Mouse (Mus musculus): ENCODE results near the gene Cyp2b9.
"Not testable (repeated sequence)": the region's sequence is repeated elsewhere in the genome, so short reads cannot be mapped to it uniquely, and the experiment has no call there.

Cyp2b9 gene

DNA sequence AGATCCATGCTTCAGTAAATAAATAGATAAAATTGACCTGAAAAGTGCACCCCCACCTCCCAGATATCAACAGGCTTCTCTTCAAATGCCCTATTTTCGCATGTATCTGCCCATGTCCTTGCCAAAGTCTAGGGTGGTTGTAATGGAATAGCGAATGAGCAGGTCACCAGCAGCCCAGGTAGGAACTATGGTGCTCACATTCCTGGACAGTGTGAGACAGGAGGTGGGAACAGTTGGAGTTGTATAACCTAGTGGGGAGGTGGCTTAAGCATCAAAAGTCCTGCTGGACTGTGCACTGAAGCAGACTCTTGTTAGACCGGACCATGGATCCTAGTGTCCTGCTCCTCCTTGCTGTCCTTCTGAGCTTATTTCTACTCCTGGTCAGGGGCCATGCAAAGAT lies at the start of gene Cyp2b9:
Gene Cyp2b9, plus strand, starts transcription at position 301 of the 400 bp plus-strand sequence.
- not testable (repeated sequence) for DNase-seq

DNA sequence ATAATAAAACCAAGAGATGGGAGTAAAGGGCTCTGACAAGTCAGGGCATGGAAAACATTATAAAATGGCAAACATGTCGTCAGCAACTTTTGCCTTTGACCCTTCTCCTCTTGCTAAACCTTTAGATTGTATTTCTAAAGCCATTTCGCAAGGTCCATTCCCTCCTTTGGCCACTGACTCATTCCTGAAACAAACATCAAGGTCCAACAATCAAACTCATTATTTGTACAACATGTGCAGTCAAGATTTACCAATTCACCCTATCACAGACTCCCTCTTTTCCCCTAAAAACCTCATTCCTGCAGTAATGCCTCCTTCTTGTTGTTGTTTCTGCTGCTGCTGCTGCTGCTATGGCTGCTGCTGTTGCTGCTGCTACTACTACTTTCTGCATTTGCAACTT lies 33.6 kb upstream of the Cyp2b9 start:
- DNase-seq = not testable (repeated sequence)

DNA sequence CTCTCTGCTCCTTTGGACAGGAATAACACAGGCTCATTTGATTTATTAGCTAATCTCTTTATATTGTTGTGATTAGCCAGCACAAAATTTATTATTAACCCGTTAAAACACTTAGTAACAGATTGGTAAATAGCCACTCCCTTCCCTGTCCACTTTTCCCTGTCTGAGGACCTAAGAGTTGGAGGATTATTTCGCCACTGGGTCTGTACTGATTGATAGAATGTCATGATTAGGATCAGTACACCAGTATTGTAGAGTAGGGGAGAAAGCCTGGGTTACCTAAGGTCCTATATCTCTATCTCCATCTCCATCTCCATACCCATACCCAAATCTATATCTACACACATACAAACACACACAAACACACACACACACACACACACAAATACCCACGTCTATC lies 29.6 kb upstream of the Cyp2b9 start:
- DNase-seq = not testable (repeated sequence)

DNA sequence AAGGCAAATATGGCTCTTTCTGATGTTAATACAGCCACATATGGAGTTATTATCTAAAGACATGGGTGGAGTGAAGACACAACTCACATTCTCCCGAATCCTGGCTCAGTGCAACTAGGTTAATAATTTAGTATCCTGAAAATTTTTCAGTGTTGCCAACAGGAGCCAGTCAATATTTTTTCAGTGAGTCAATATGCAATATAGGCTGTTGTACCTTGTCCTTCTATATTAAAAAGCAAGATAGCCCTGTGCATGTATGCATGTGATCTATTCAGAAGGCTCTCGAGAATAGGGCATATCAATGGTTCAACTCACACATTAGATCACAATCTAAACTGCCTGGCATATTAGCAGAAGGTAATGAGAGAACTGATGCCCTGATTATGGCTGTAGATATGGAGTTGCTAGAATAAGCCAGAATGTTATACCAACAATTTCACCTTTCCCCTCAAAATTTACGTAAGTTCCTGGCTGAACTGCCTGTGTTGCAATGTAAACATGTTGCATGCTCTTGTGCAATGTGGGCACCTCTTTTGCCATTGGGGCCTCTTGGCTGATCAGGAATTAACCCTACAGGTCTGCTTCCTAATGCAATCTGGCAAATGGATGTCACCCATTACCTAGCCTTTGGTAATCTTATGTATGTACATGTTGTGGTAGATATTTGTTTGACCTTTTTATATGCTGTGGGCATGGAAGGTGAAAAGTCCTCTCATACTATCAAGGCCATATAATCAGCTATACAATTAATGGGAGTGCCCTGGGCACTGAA lies 4.3 kb upstream of the Cyp2b9 start:
- DNase-seq = not testable (repeated sequence)

DNA sequence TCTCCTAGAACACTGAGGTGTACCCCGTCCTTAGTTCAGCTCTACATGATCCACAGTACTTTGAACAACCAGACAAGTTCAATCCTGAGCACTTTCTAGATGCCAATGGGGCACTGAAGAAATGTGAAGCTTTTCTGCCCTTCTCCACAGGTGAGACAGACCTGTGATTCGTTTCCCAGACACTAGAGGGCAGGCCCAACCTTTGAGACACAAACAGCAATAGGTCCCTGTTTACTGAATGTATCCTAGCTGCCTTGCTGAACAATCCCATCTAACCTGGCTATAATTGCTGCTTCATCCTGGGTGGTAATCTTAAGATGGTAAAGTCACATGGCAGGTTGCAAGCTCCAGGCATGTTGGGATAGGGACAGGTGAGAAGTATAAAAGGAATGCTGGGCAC lies 27.9 kb downstream of the Cyp2b9 start:
- DNase-seq = peak; percentile 18 to 67

DNA sequence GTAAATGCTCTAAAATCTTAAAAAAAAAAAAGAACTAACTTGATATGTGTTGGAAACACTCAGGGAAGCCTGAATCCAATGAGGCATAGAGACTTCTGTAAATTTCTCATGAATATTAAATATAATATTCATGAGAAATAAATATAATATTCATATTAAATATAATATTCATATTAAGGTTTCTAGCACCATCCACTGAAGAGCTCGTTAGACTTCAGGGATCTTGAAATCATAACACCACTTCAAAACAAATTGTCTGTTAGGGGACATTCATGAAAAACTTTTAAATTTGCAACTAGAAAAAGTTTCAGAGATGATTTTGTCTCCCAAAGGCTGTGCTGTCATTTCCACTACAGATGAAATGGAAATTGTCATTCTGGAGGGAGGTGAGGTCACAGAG lies 86.8 kb downstream of the Cyp2b9 start, which contains the start of gene Vmn1r184:
Gene Vmn1r184, plus strand, starts transcription at position 301 of the 400 bp plus-strand sequence.
- DNase-seq = not testable (repeated sequence)

Data from kidney, adult 8-10 months (tissue).